Mouse (Mus musculus) megakaryocyte, adult 5-6 weeks (primary cell): ENCODE measurements at regions not wholly inside any gene's neighbourhood (a gene's known extent, or its start where the extent isn't known, plus 50 kb on each side); places are given as distances from the start of the nearest gene placed in this dataset.
A peak's percentile ranks its signal among the peaks of the same experiment; 100 is the strongest.

ENCODE experiments used
- ATAC-seq: 2 replicates; pipeline ENCODE4 v1.8.0; 2016; ENCODE audit warnings: mild to moderate bottlenecking, inconsistent platforms; ENCODE audit not compliant: poor library complexity, severe bottlenecking

- no peak for ATAC-seq
Observed at GRCm38 (mm10) chr3:50761766-50762165, 318.4 kb upstream of the Slc7a11 start.

- no peak for ATAC-seq
Observed at GRCm38 (mm10) chr3:50758106-50758505, 314.7 kb upstream of the Slc7a11 start.

- no peak for ATAC-seq
Observed at GRCm38 (mm10) chr3:50737173-50737572, 293.8 kb upstream of the Slc7a11 start.

- ATAC-seq: no peak
Observed at GRCm38 (mm10) chr3:50719035-50719434, 275.6 kb upstream of the Slc7a11 start.

- ATAC-seq: no peak
Observed at GRCm38 (mm10) chr3:50713463-50713862, 270.0 kb upstream of the Slc7a11 start.

DNA sequence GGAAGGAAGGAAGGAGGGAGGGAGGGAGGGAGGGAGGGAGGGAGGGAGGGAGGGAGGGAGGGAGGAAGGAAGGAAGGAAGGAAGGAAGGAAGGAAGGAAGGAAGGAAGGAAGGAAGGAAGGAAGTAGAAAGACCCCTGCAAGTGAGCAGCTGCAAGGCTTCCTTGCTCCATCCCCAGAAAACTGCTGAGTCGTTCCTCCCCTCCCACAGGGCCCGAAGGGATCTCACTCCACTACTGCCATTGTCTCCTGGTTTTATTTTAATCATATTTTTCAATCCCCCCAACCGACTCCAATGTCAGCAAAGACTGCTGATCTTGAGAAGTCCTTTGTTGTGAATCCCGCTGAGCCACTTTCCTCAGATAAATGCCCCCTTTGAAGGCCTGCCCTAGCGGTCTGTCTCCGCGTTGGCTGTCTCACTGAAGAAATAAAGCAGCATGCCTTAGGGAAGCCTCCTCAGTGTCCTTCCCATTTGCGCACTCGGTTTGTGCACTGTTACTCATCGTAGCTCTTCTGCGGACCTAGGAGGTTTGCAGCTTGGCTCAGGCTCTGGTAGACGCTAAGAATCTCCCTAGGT is 266.1 kb upstream of the Slc7a11 start:
- no peak for ATAC-seq

DNA sequence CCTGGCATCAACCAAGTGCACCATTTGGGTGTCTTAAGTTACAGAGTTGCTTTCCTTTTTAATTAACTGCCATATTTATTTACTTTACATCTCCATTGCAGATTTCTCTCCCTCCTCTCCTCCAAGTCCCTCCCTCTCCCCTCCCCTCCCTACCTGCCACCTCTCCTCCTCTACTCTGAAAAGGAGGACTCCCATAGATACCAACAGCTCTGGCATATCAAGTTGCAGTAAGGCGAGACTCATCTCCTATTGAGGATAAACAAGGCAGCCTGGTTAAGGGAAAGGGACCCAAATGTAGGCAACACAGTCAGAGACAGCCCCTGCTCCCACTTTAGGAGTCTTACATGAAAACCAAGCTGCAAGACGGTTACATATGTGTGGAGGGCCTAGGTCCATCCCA is 263.3 kb upstream of the Slc7a11 start:
- no peak for ATAC-seq

DNA sequence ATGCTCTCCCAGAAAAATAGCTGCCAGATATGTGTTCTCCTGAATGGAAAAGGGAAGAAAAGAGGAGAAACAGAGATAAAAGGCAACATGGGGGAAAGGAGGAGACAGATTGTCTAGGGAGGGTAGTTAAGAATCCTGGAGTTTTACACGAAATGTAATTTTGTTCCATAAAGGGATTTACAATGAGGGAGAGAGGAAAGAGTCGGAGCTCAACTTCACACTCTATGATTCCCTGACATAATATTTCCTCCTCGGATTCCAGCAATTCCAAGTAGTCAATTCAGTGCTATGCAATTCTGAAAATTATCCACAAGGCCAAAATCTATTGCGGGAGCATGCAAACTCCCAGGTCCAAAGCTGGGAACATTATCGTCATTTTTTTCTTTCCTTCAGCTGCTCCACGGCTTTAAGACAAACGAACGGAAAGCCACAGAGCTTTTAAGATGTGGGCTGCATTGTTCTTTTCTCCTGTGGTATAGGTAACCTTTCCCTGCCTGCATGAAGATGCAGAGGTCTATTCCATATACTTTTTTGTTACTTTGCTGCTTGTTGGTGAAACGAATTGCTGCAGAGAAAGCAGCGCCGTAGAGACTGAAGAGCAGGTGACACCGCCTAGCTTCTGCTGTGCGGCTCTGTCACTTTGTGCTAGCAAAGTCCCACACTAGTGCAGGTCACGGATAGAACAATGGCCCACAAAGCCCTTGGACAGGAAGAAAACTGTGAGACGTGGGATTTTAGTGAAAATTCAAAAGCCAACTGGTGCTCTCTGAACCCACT is 251.7 kb upstream of the Slc7a11 start:
- ATAC-seq: no peak

DNA sequence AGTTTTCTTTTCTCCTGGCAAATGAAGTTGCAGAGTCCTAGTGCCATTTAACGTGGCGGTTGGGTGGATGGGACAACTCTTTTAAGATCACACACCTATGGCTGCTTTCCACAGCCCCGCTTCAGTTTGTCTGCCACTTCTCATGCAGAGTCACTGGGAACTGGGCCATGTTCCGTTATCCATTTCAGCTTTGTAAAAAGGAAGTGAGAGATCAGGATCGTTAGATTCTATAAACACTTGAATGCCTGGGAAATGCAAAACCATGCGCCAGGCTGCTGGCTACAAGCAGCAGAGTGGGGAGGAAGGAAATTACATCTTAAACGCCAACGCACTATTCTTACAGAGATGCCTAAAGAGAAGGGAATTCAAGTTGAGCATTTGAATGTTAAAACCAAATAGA is 251.1 kb upstream of the Slc7a11 start:
- ATAC-seq: peak; percentile 18; the same call in 1 of the 2 replicates

- no peak for ATAC-seq
Observed at GRCm38 (mm10) chr3:50692306-50692705, 248.9 kb upstream of the Slc7a11 start.

GRCm38 (mm10) chr3:50690750-50691149 is 247.3 kb upstream of the Slc7a11 start:
- no peak for ATAC-seq

- no peak for ATAC-seq
Observed at GRCm38 (mm10) chr3:50689375-50689774, 246.0 kb upstream of the Slc7a11 start.

GRCm38 (mm10) chr3:50687755-50688154 is 244.3 kb upstream of the Slc7a11 start:
- no peak for ATAC-seq

DNA sequence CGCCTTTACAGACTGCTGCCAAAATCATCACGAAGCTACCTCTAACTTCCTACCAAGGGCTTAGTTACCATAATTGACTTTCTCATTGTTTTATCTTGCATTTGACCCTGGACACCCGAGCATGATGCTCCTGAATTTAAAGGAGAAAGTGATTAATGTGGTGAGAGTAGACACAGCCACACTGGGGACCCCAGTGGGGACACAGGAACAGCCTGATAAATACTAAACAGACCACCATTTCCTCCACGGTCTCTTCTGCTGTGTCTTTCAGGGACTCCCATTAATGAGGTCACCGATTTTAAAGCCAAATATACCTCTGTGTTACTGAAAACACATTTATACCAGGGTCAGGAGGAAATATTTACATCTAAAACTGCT is 235.2 kb upstream of the Slc7a11 start:
- ATAC-seq: no peak

DNA sequence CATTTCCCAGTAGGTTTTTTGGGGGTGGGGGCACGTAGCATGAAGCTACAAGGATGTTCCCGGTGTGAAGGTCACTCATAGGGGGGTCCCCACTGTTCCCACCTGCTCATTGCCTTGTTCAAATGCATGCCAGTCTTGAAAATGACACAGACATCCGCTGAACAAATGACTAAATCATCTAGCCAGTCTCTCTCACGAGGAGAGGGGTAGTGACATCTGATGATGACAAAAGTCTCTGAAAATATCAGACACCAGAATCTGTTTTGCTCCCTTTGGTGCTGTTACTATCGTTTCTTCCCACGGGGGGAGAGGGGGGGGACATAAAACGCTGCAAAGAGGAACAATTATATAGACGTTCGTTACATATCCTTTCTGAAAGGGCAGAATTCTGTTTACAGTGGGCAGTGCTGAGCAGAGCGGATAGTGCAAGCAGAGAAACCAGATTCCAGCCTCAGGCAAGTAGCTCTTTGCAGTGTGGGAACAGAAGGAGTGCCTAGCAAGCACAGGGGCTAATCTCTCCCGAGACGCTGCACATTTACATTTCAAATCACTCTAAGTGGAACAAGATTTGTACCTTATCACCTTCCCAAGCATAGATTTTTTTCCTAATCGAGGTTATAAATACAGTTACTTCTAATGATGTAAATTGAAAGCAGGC is 234.7 kb upstream of the Slc7a11 start:
- no peak for ATAC-seq

GRCm38 (mm10) chr3:50675769-50676168 is 232.4 kb upstream of the Slc7a11 start:
- ATAC-seq: no peak

- ATAC-seq: no peak
Observed at GRCm38 (mm10) chr3:50674860-50675566, 231.6 kb upstream of the Slc7a11 start.

- no peak for ATAC-seq
Observed at GRCm38 (mm10) chr3:50665316-50665715, 221.9 kb upstream of the Slc7a11 start.

DNA sequence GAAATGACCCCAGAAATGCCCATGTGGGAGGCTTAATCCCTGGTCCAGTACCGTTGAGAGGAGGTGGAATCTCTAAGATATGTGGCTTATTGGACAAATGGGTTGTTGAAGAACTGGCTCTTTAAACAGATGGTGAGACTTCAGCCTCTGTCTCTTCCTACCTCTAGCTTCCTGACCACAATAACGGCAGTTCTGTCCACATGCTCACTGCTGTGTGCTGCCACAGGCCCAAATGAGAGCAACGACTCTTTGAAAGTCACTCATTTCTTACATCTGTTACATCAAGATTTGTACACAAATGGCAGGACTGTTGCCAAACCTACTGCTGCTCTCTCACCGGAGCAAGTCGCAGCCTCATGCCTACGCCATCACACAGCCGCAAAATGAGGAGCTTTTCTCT is 217.6 kb upstream of the Slc7a11 start:
- no peak for ATAC-seq

- no peak for ATAC-seq
Observed at GRCm38 (mm10) chr3:50660566-50660965, 217.2 kb upstream of the Slc7a11 start.

- no peak for ATAC-seq
Observed at GRCm38 (mm10) chr3:50657890-50658289, 214.5 kb upstream of the Slc7a11 start.

DNA sequence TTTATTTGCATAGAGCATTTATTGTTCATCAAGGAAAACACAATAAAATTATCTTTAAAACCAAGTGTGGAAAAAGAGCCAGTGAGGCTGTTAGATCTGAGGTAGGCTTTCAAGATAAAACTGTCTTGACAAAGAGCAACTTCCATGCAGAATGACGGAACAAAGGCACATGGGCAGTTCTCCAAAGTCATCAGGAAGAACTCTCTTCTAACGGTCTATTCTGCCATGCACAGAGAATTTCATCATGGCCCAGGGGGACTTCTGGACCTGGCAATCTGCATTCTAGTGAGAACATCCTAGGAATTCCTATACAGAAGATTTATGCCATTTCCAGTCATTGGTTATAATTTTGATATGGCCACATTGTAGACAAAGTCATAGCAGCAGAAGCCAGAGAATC is 211.0 kb upstream of the Slc7a11 start:
- ATAC-seq: no peak
